In the genomic region with DNA sequence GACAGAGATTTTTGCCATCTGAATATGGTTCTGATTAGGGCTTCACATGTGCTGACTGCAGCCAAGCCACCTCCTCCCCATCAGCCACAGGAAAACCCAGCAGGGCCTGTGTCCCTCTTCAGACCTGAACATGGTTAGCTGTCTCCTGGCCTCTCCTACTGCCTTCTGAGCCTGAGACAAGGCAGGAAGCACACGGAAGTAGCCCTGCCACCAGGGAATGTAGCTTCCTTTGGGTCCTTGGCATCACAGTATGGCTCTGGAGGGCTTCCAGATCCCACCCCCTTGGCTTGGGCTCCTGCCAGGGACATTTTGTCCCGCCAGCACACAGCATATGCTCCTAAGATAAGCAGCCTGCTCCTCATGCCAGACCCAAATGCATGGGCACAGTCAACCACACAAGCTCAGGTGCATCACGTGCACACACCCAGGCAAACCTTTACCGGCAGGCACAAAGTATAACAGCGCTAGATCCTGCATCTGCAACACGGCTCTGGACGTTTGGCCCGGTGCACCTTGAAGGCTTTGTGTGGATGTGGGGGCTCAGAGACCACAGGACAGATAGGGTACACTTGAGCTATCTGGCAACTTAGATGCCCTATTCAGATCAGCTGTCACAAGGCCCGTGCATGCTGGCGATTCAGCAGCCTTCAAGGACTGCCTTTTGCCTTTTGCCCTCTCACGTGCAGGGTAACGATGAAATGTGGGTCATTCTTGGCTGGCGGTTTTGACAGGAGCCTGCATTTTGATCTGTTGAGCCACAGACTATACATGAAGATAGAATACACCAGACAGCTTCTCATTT, we compare ENCODE assay signal across 11 mouse cellular contexts. TPM values are rescaled to one million over a fixed set of nuclear protein-coding genes. Genes with fewer than 3 reads are reported as not detected.
DNase-seq lines count a peak whose midpoint lies in the region; ATAC-seq lines count a peak whose summit lies in the region.
"Had no signal": no experiment of that assay in that cellular context is flagged by ENCODE, and none has a peak within 500 bp of the region (broad histone marks: within the 10 kb centered on the region; RNA-seq: fewer than 3 reads in every experiment).

No protein-coding gene starts in this region.

- H3K4me1 ChIP-seq in kidney, embryonic 16.5 days (ENCODE audit: insufficient read depth, low read length): no peaks in the 10 kb centered on the region

- H3K27me3 ChIP-seq in kidney, embryonic 16.5 days (ENCODE audit: insufficient read depth, low read length): no peaks in the 10 kb centered on the region

- H3K9ac ChIP-seq in kidney, embryonic 16.5 days (replicated peaks; ENCODE audit: low read length): no peak overlapping the region

- no peak overlapping the region for H3K4me2 ChIP-seq in kidney, embryonic 16.5 days (replicated peaks; ENCODE audit: low read depth, low read length)

- ATAC-seq in kidney, embryonic 16.5 days (ENCODE audit: low FRiP score, low TSS enrichment): no peak
- no peak for ATAC-seq in erythroblast, adult 5-6 weeks (replicated peaks; ENCODE audit: low FRiP score, poor library complexity, severe bottlenecking)
- ATAC-seq: Patski had no signal

- no peaks in the 10 kb centered on the region for H3K36me3 ChIP-seq in kidney, embryonic 16.5 days (ENCODE audit: insufficient read depth, low read length)

- 83% methylated on average over 13 of the region's 13 CpGs for WGBS in kidney, embryonic 16.5 days

- H3K9me3 ChIP-seq in kidney, embryonic 16.5 days (ENCODE audit: low read length): no peaks in the 10 kb centered on the region

- no peak overlapping the region for H3K27ac ChIP-seq in kidney, embryonic 16.5 days (ENCODE audit: low read length)
- H3K27ac ChIP-seq: kidney, postnatal 0 days had no signal

- no peak overlapping the region for H3K4me3 ChIP-seq in kidney, embryonic 16.5 days (ENCODE audit: low read length)

- peak; percentile 61 for DNase-seq in kidney, adult 11 months
- DNase-seq in cerebellum, adult 18-20 months: peak; percentile 86 to 97
- DNase-seq in heart, adult 8-10 months (ENCODE audit: low spot score): peak; percentile 65
- peak; percentile 78 to 80 for DNase-seq in layer of hippocampus, postnatal 10 days (ENCODE audit: low spot score in 2 of 2)
- DNase-seq in ovary, adult 18-20 months (ENCODE audit: low spot score): peak; percentile 59
- no peak for DNase-seq in embryo, embryonic 11 days

RNA-seq across cellular contexts. Expression of a gene that starts 27.4 kb away (rescaled TPM):
- polyA plus RNA-seq in kidney, embryonic 16.5 days (2015; fragmentation: Nextera tagmentation; extraction: Ambion mirVana): not detected in 2 replicates
- not detected for total RNA-seq in heart, adult 8-10 months (2022)
- total RNA-seq in layer of hippocampus, postnatal 10 days (2021): 1 to 10 TPM; 1.4 to 2.1 TPM
- total RNA-seq in erythroblast, adult 5-6 weeks (2015; ENCODE audit: low replicate concordance): not detected in 2 replicates
- not detected in 2 replicates for total RNA-seq in erythroblast, adult 5-6 weeks (2017; ENCODE audit: low replicate concordance)
- polyA plus RNA-seq: kidney, postnatal 0 days; neural tube, embryonic 14.5 days; Patski had no signal
